Mouse (Mus musculus) ES-E14 (cell line): ENCODE results near the gene Myo15b. TPM values are rescaled to one million over a fixed set of nuclear protein-coding genes. Genes with fewer than 3 reads are reported as not detected.

Source experiments
- DNase-seq: peaks from one replicate; pipeline ENCODE4 v3.0.0-alpha.2; 2013; ENCODE audit warnings: low read depth, low spot score
- H3K27ac ChIP-seq: 2 replicates; pipeline ENCODE4 v1.5.1; 2012; ENCODE audit warnings: low read depth, mild to moderate bottlenecking, low read length, moderate library complexity, mixed read lengths; ENCODE audit not compliant: poor library complexity, insufficient read depth, severe bottlenecking
- H3K36me3 ChIP-seq: 2 replicates; pipeline ENCODE4 v1.6.1; 2012; ENCODE audit warnings: mild to moderate bottlenecking, low read length, moderate library complexity, mixed read lengths; ENCODE audit not compliant: control insufficient read depth, poor library complexity, insufficient read depth, severe bottlenecking
- H3K4me1 ChIP-seq, 2 experiments: fragments of 150-350 bp in 1 of 2; sonication (generic) in 1 of 2; 2 replicates each; pipeline ENCODE4 v1.6.1; 2012; ENCODE audit warnings: low read length in 2 of 2, mild to moderate bottlenecking in 1 of 2, mixed read lengths in 1 of 2; ENCODE audit not compliant: control insufficient read depth in 2 of 2, insufficient read depth in 2 of 2, poor library complexity in 1 of 2
- H3K4me3 ChIP-seq, 2 experiments: fragments of 150-350 bp in 1 of 2; sonication (generic) in 1 of 2; 2 replicates each; pipeline ENCODE4 v1.5.1; 2012; ENCODE audit warnings: low read length in 2 of 2, low read depth in 1 of 2, mild to moderate bottlenecking in 1 of 2, mixed read lengths in 1 of 2; ENCODE audit not compliant: insufficient read depth in 1 of 2, poor library complexity in 1 of 2, severe bottlenecking in 1 of 2
- H3K9ac ChIP-seq: 2 replicates; pipeline ENCODE4 v1.6.1; 2012; ENCODE audit warnings: low read depth, mild to moderate bottlenecking, low read length, mixed read lengths; ENCODE audit not compliant: poor library complexity, insufficient read depth, severe bottlenecking
- H3K9me3 ChIP-seq: fragments of 150-350 bp; sonication (generic); 2 replicates; pipeline ENCODE4 v1.6.1; 2012; ENCODE audit warnings: low read depth, mild to moderate bottlenecking, low read length; ENCODE audit not compliant: control insufficient read depth, insufficient read depth
- CHD2 ChIP-seq: IDR thresholded peaks from 2 replicates; pipeline ENCODE4 v1.6.1; 2014; ENCODE audit warnings: mild to moderate bottlenecking, low read depth, low read length, inconsistent platforms
- HCFC1 ChIP-seq: IDR thresholded peaks from 2 replicates; pipeline ENCODE4 v1.6.1; 2012; ENCODE audit warnings: low read length, inconsistent platforms, borderline replicate concordance; ENCODE audit not compliant: insufficient read depth
- MAFK ChIP-seq: IDR thresholded peaks from 2 replicates; pipeline ENCODE4 v1.6.1; 2014; ENCODE audit warnings: mild to moderate bottlenecking, low read depth, low read length, inconsistent platforms; ENCODE audit not compliant: insufficient read depth
- ZC3H11A ChIP-seq: IDR thresholded peaks from 2 replicates; pipeline ENCODE4 v1.6.1; 2012; ENCODE audit warnings: low read depth, mild to moderate bottlenecking, inconsistent platforms, low read length, borderline replicate concordance
- ZNF384 ChIP-seq: IDR thresholded peaks from 2 replicates; pipeline ENCODE4 v1.6.1; 2012; ENCODE audit warnings: low read depth, low read length, inconsistent platforms
- in situ Hi-C, 2 experiments: fragments of 600-800 bp; cut with MboI; formaldehyde crosslinking; loops; one replicate each; pipeline ENCODE4 v1.15.1; 2025; ENCODE audit warnings: low sequenced_read_pairs in 2 of 2, inconsistent platforms in 1 of 2; ENCODE audit not compliant: unreplicated experiment in 2 of 2
- total RNA-seq: library from RNA; depleted of rRNA; stranded (reverse); fragments of 300-350 nt; gene quantifications from 2 replicates; pipeline ENCODE4 v1.2.3, GENCODE M21; 2012

Myo15b gene
- total RNA-seq, 1 experiment: 4.6 TPM

DNA sequence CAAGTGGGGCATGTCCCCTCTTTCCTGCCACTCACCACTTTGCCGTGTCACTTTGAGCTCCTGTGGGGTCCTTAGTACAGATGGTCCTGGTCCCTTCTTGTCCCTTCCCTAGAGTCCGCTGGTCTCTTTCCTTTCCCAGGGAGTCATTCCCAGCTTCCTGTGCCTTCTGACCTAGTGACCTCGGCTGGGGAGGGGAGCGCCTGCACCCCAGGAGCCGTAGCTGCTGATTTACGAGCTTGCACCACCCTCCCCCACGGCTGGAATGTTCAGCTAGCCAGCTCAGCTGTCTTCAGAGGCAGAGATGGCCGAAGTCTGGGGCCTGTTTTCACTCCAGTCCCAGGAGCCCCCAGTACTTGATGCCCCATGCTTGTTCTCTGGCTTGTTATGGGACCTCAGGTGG is 25.7 kb upstream of the Myo15b start:
- Histone ChIP-seq H3K9me3 (no peaks in the 10 kb centered on the region), H3K27ac (peak overlapping the region; percentile 97; the same call in 1 of the 2 replicates), H3K9ac (peak overlapping the region; percentile 25; the same call in 1 of the 2 replicates), H3K4me3 (peak overlapping the region; percentile 24 to 61; a peak in 2 of 4 replicates), H3K36me3 (peaks cover 8% of the 10 kb centered on the region; the same call in 1 of the 2 replicates), H3K4me1 (peaks cover 20 to 65% of the 10 kb centered on the region in 2 experiments; a peak in 3 of 4 replicates)
- peak; percentile 44 for DNase-seq
- TF ChIP-seq ZNF384: no peak
- TF ChIP-seq HCFC1: no peak
- TF ChIP-seq CHD2: no peak
- TF ChIP-seq MAFK: no peak
- no peak for TF ChIP-seq ZC3H11A
- in situ Hi-C loops: no loop called here

DNA sequence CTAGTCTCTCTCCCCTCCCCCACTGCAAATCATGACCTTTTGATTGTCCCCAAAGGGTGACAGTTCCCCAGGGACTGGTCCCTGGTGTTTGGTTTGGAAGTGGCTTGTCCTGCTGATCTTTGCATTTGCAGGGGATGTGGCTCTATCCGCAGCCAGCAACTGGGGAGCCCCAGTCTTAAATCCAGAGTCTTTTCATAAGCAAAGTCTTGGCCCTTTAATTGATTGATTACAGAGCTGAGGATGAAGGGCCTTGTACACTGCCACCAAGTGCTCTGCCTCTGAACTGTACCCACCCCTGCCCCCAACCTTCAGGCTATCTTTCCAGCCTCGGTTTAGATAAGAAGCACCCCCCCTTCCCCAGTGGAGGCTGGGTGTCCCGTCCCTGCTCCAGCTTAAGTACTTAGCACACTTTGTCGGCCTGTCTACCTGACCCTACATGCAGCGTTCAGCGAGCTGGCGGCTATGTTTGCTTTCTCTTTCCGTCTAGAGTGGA is 25.1 kb upstream of the Myo15b start:
- peak; percentile 22 for DNase-seq
- Histone ChIP-seq H3K4me3 (peak overlapping the region; percentile 10 to 61; a peak in 2 of 4 replicates), H3K9ac (peak overlapping the region; percentile 34; the same call in 1 of the 2 replicates), H3K4me1 (peaks cover 20 to 71% of the 10 kb centered on the region in 2 experiments; a peak in 3 of 4 replicates), H3K9me3 (no peaks in the 10 kb centered on the region), H3K36me3 (peaks cover 14% of the 10 kb centered on the region; the same call in 1 of the 2 replicates), H3K27ac (peak overlapping the region; percentile 97; the same call in 1 of the 2 replicates)
- no peak for TF ChIP-seq CHD2
- no peak for TF ChIP-seq ZNF384
- no peak for TF ChIP-seq ZC3H11A
- no peak for TF ChIP-seq MAFK
- no peak for TF ChIP-seq HCFC1
- in situ Hi-C loops: no loop called here

DNA sequence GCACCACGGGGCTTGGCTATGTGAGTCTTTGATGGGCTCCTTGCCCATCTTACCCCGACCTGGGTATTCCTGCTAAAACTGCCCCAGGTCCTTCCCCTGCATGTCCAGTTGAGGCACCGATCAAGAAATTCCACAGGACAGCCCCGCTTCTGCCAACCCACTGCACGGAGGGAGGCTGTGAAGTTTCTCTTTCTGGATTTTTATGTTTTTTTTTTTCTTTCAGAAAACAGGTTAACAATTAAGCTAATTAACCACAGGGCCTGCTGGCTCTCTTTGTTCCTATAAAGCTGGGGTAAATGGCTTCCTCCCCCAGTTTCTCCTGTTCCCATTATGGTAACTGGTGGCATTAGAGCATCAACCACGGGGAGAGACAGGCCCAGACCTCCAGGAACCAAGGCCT is 24.2 kb upstream of the Myo15b start:
- H3K36me3 ChIP-seq: peaks cover 14% of the 10 kb centered on the region; the same call in 1 of the 2 replicates
- TF ChIP-seq ZC3H11A (no peak), ZNF384 (no peak), HCFC1 (no peak), CHD2 (no peak), MAFK (no peak)
- no peak for DNase-seq
- H3K4me1 ChIP-seq: peaks cover 18 to 75% of the 10 kb centered on the region in 2 experiments; a peak in 3 of 4 replicates
- H3K9me3 ChIP-seq: no peaks in the 10 kb centered on the region
- in situ Hi-C loops: no loop called here
- H3K27ac ChIP-seq: peak overlapping the region; percentile 97; the same call in 1 of the 2 replicates
- H3K4me3 ChIP-seq: no peak overlapping the region
- H3K9ac ChIP-seq: peak overlapping the region; percentile 32; the same call in 1 of the 2 replicates

DNA sequence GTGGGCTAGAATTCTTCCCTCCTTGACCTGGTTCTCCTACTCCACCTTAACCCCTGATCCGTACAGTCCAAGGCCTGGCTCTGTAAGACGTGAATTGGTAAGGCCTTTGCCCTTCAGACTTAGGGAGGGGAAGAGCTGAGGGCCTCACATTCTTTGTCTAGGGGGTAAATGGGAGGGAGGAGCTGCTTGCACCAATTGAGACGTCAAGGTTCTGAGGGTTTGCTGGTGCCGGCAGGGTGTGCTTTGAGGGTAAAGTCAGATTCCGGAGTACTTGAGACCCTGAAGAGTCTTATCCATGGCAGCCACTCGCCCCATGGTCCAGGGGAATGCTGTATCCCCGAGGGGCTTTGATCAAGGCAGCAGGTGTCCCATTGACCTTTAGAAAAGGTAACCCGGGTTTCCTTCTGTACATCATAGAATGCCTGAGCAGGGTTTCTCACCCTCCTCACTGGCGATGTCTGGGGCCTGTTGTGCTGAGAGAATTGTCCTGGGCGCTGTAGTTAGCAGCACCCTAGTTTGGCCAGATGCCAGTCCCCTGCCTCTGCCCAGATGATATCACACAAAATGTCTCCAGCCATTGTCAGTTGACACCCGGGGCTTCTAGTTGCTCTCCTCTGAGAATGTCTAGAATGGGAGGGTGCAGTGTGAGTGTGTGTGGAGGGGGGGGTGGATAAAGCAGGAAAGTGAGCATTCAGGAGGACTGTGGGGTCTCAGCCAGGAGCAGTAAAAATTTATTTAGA is 21.4 kb upstream of the Myo15b start:
- Histone ChIP-seq H3K9ac (no peak overlapping the region; the same call in 1 of the 2 replicates), H3K9me3 (no peaks in the 10 kb centered on the region), H3K36me3 (peaks cover 14% of the 10 kb centered on the region; the same call in 1 of the 2 replicates), H3K27ac (peak overlapping the region; percentile 33; the same call in 1 of the 2 replicates), H3K4me1 (peaks cover 15 to 69% of the 10 kb centered on the region in 2 experiments), H3K4me3 (no peak overlapping the region)
- TF ChIP-seq HCFC1 (no peak), MAFK (no peak), CHD2 (no peak), ZC3H11A (no peak), ZNF384 (no peak)
- in situ Hi-C loops: no loop called here
- peak; percentile 45 for DNase-seq
